Mouse (Mus musculus) forebrain, embryonic 11.5 days (tissue): Measurements from ENCODE around the gene Reep1. TPM values are rescaled to one million over a fixed set of nuclear protein-coding genes. Genes with fewer than 3 reads are reported as not detected.

ENCODE experiments used
- ATAC-seq: fragments of 200-750 bp; cut with Nextera tagmentation; replicated peaks from 2 replicates; pipeline ENCODE4 v1.8.0; 2017; ENCODE audit warnings: moderate TSS enrichment; ENCODE audit not compliant: low FRiP score
- DNase-seq: peaks from one replicate; pipeline ENCODE4 v3.0.0-alpha.2; 2017; ENCODE audit warnings: low spot score
- H3K27ac ChIP-seq: fragments of 300-500 bp; sonication (generic); 2 replicates; pipeline ENCODE4 v1.5.1; 2014; ENCODE audit warnings: low read depth, low read length
- H3K27me3 ChIP-seq: fragments of 300-500 bp; sonication (generic); 2 replicates; pipeline ENCODE4 v1.6.1; 2014; ENCODE audit warnings: mild to moderate bottlenecking, low read length, mixed read lengths; ENCODE audit not compliant: control insufficient read depth, insufficient read depth
- H3K36me3 ChIP-seq: fragments of 300-500 bp; sonication (generic); 2 replicates; pipeline ENCODE4 v1.6.1; 2014; ENCODE audit warnings: mild to moderate bottlenecking, low read length, moderate library complexity, mixed read lengths; ENCODE audit not compliant: control insufficient read depth, insufficient read depth
- H3K4me1 ChIP-seq: fragments of 300-500 bp; sonication (generic); replicated peaks from 2 replicates; pipeline ENCODE4 v1.6.1; 2014; ENCODE audit warnings: low read length, mixed read lengths; ENCODE audit not compliant: control insufficient read depth, insufficient read depth
- H3K4me2 ChIP-seq: fragments of 300-500 bp; sonication (generic); 2 replicates; pipeline ENCODE4 v1.6.1; 2014; ENCODE audit warnings: low read depth, mild to moderate bottlenecking, low read length, moderate library complexity, mixed read lengths; ENCODE audit not compliant: severe bottlenecking
- H3K4me3 ChIP-seq: fragments of 300-500 bp; sonication (generic); 2 replicates; pipeline ENCODE4 v1.5.1; 2014; ENCODE audit warnings: low read depth, low read length
- H3K9ac ChIP-seq: fragments of 300-500 bp; sonication (generic); 2 replicates; pipeline ENCODE4 v1.6.1; 2014; ENCODE audit warnings: low read length
- H3K9me3 ChIP-seq: fragments of 300-500 bp; sonication (generic); 2 replicates; pipeline ENCODE4 v1.6.1; 2016; ENCODE audit warnings: low read length, mixed read lengths; ENCODE audit not compliant: control insufficient read depth
- WGBS: fragments of 180-500 bp; shearing (Covaris S2); extraction: QIAGEN DNeasy Blood & Tissue Kit; methylation state at CpG from one replicate; pipeline ENCODE4 v1.1.7; 2014; 5-methylcytosine and 5-hydroxymethylcytosine counted together
- polyA plus RNA-seq: library from polyadenylated mRNA; unstranded; fragments of >200 nt; fragmentation: Nextera tagmentation; extraction: Ambion mirVana; gene quantifications from 2 replicates; pipeline ENCODE4 v1.2.1, GENCODE M21; 2014

Reep1 gene
- polyA plus RNA-seq, 1 experiment from 2014 or later, result 44.7 TPM

GRCm38 (mm10) chr6:71708528-71708927, 1.2 kb downstream of the Reep1 start:
- ATAC-seq (peak; percentile 11; the same call in 1 of the 2 replicates), DNase-seq (peak; percentile 52)
- no peaks in the 10 kb centered on the region for H3K36me3 ChIP-seq
- H3K4me3 ChIP-seq, result peak overlapping the region; percentile 65
- H3K4me1 ChIP-seq, result 0 out of 2 replicates have a peak, but pooled peaks cover 6% of the 10 kb centered on the region
- WGBS, result 10% methylated on average over 3 of the region's 3 CpGs
- H3K9ac ChIP-seq, result peak overlapping the region; percentile 69
- no peaks in the 10 kb centered on the region for H3K9me3 ChIP-seq
- peak overlapping the region; percentile 97 for H3K4me2 ChIP-seq
- H3K27ac ChIP-seq, result no peak overlapping the region
- H3K27me3 ChIP-seq, result no peaks in the 10 kb centered on the region; the same call in 1 of the 2 replicates

DNA sequence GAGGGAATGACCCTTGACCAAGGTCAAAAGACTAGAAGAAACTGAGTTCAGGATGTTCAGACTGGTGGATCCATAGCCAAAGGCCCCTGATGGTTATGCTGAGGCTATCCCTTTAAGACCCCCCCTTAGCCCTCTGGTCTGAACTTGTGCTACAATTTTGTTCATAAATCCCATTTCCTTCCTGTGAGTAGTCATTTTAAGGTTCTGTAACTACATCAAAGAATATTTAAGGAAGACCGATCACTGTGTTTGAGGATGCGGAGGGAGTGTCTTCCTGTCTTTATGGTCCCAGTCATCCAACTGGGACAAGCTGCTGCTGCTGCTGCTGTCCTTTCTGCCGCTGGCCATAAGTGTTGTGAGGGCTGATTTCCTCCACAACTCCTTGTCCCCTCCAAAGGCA, 3.0 kb downstream of the Reep1 start:
- no peak overlapping the region for H3K9ac ChIP-seq
- H3K27me3 ChIP-seq, result no peaks in the 10 kb centered on the region; the same call in 1 of the 2 replicates
- H3K4me2 ChIP-seq, result no peak overlapping the region
- 0 out of 2 replicates have a peak, but pooled peaks cover 6% of the 10 kb centered on the region for H3K4me1 ChIP-seq
- H3K36me3 ChIP-seq, result no peaks in the 10 kb centered on the region
- 92% methylated on average over 3 of the region's 3 CpGs for WGBS
- no peak for DNase-seq
- no peak overlapping the region for H3K4me3 ChIP-seq
- ATAC-seq, result no peak
- no peak overlapping the region for H3K27ac ChIP-seq
- no peaks in the 10 kb centered on the region for H3K9me3 ChIP-seq

- no peaks in the 10 kb centered on the region; the same call in 1 of the 2 replicates for H3K27me3 ChIP-seq
- ATAC-seq, result no peak
- H3K4me2 ChIP-seq, result no peak overlapping the region
- no peak overlapping the region for H3K9ac ChIP-seq
- no peak overlapping the region for H3K4me3 ChIP-seq
- 0 out of 2 replicates have a peak, but pooled peaks cover 6% of the 10 kb centered on the region for H3K4me1 ChIP-seq
- H3K9me3 ChIP-seq, result no peaks in the 10 kb centered on the region
- no peaks in the 10 kb centered on the region for H3K36me3 ChIP-seq
- H3K27ac ChIP-seq, result no peak overlapping the region
- WGBS, result 90% methylated on average over 5 of the region's 5 CpGs
- no peak for DNase-seq
These were observed 3.8 kb downstream of the Reep1 start for GRCm38 (mm10) chr6:71711201-71711600.

GRCm38 (mm10) chr6:71713532-71713931, 6.2 kb downstream of the Reep1 start:
- ATAC-seq (no peak), DNase-seq (no peak)
- 0 out of 2 replicates have a peak, but pooled peaks cover 6% of the 10 kb centered on the region for H3K4me1 ChIP-seq
- H3K4me3 ChIP-seq, result no peak overlapping the region
- no peak overlapping the region for H3K27ac ChIP-seq
- no peaks in the 10 kb centered on the region for H3K27me3 ChIP-seq
- H3K9ac ChIP-seq, result no peak overlapping the region
- no peak overlapping the region for H3K4me2 ChIP-seq
- no peaks in the 10 kb centered on the region for H3K9me3 ChIP-seq
- WGBS, result 88% methylated on average over 2 of the region's 2 CpGs
- H3K36me3 ChIP-seq, result no peaks in the 10 kb centered on the region

DNA sequence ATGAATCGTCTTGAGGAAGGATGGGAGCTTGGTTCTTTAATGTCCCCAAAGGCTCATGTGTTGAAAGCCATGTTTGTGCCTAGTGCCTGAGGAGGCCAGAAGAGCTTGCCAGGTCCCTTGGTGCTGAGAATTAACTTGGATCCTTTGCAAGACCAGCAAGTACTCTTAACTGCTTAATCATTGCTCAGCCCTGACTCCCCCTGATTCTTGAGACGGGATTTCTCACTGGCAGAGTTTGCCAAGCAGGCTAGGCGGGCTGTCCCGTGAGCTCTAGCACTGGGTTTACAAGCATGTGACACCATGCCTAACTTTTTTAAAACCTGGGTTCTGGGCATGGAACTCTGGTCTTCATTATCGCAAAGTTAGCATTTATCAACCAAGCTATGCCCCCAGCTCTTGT, 7.6 kb downstream of the Reep1 start:
- H3K27me3 ChIP-seq, result no peaks in the 10 kb centered on the region
- no peak overlapping the region for H3K4me2 ChIP-seq
- WGBS, result 86% methylated on average over 5 of the region's 5 CpGs
- H3K4me1 ChIP-seq, result no peaks in the 10 kb centered on the region
- no peak overlapping the region for H3K9ac ChIP-seq
- no peak overlapping the region for H3K27ac ChIP-seq
- H3K36me3 ChIP-seq, result no peaks in the 10 kb centered on the region
- ATAC-seq (no peak), DNase-seq (no peak)
- no peaks in the 10 kb centered on the region for H3K9me3 ChIP-seq
- H3K4me3 ChIP-seq, result no peak overlapping the region

DNA sequence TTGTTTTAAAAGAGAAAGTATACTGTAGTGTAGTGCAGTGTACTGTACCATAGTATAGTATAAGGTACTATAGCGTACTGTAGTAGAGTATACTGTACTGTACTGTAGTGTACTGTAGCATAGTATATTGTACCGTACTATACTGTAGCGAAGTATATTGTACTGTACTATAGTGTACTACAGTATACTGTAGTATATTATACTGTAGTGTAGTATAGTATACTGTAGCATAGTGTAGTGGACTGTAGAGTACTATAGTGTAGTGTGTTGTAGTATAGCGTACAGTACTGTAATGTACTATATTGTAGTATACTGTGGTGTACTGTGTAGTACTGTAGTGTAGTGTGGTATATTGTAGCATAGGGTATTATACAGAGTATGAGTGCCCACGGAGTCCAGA, 9.1 kb downstream of the Reep1 start:
- no peak overlapping the region for H3K27ac ChIP-seq
- no peak for ATAC-seq

GRCm38 (mm10) chr6:71718322-71718721, 11.0 kb downstream of the Reep1 start:
- WGBS, result 88% methylated on average over 2 of the region's 2 CpGs
- no peaks in the 10 kb centered on the region for H3K36me3 ChIP-seq
- DNase-seq, result peak; percentile 28

More for the DNA sequence above, 9.1 kb downstream of the Reep1 start:
- H3K4me1 ChIP-seq, result no peaks in the 10 kb centered on the region
- no peak overlapping the region for H3K9ac ChIP-seq
- H3K4me2 ChIP-seq, result no peak overlapping the region
- WGBS, result 94% methylated on average over 5 of the region's 5 CpGs
- no peak for DNase-seq
- H3K9me3 ChIP-seq, result no peaks in the 10 kb centered on the region
- no peaks in the 10 kb centered on the region for H3K27me3 ChIP-seq
- no peaks in the 10 kb centered on the region for H3K36me3 ChIP-seq
- no peak overlapping the region for H3K4me3 ChIP-seq

GRCm38 (mm10) chr6:71719302-71719701, 11.9 kb downstream of the Reep1 start:
- H3K4me1 ChIP-seq, result no peaks in the 10 kb centered on the region
- H3K27ac ChIP-seq, result no peak overlapping the region
- DNase-seq (no peak), ATAC-seq (no peak)
- no peaks in the 10 kb centered on the region for H3K27me3 ChIP-seq
- H3K4me2 ChIP-seq, result no peak overlapping the region
- 89% methylated on average over 4 of the region's 4 CpGs for WGBS
- H3K36me3 ChIP-seq, result no peaks in the 10 kb centered on the region
- no peak overlapping the region for H3K4me3 ChIP-seq
- no peak overlapping the region for H3K9ac ChIP-seq
- H3K9me3 ChIP-seq, result no peaks in the 10 kb centered on the region

More at GRCm38 (mm10) chr6:71718322-71718721, 11.0 kb downstream of the Reep1 start:
- ATAC-seq, result no peak
- no peaks in the 10 kb centered on the region for H3K9me3 ChIP-seq
- H3K27ac ChIP-seq, result no peak overlapping the region
- H3K4me3 ChIP-seq, result no peak overlapping the region
- no peak overlapping the region for H3K9ac ChIP-seq
- no peak overlapping the region for H3K4me2 ChIP-seq
- no peaks in the 10 kb centered on the region for H3K4me1 ChIP-seq
- no peaks in the 10 kb centered on the region for H3K27me3 ChIP-seq

- DNase-seq (no peak), ATAC-seq (no peak)
- WGBS, result 22% methylated on average over 2 of the region's 2 CpGs
- H3K27ac ChIP-seq, result no peak overlapping the region
- H3K9ac ChIP-seq, result no peak overlapping the region
- H3K4me1 ChIP-seq, result no peaks in the 10 kb centered on the region
- no peaks in the 10 kb centered on the region for H3K27me3 ChIP-seq
- no peaks in the 10 kb centered on the region for H3K36me3 ChIP-seq
- no peak overlapping the region for H3K4me2 ChIP-seq
- no peaks in the 10 kb centered on the region for H3K9me3 ChIP-seq
- H3K4me3 ChIP-seq, result no peak overlapping the region
These were observed 15.6 kb downstream of the Reep1 start for GRCm38 (mm10) chr6:71722988-71723387.
